Mouse (Mus musculus): Measurements from ENCODE around the gene Peak1. TPM values are rescaled to one million over a fixed set of nuclear protein-coding genes. Genes with fewer than 3 reads are reported as not detected.

Gene Peak1
- total and polyA plus RNA-seq, 3 experiments: 2.8 to 11.7 TPM; not detected in 1

- Histone ChIP-seq H3K36me3 (ENCODE audit: control insufficient read depth in 1 of 2, insufficient read depth in 2 of 2, low read length in 2 of 2) (peaks cover 0 to 3% of the 10 kb centered on the region in 2 experiments; a peak in 1 of 4 replicates), H3K9me3 (replicated peaks; ENCODE audit: insufficient read depth, low read length) (no peaks in the 10 kb centered on the region), H3K4me1 (ENCODE audit: control insufficient read depth in 1 of 2, insufficient read depth in 2 of 2, low read length in 2 of 2) (peaks cover 0 to 2% of the 10 kb centered on the region in 2 experiments; a peak in 1 of 4 replicates), H3K9ac (ENCODE audit: control insufficient read depth, low read depth, low read length, poor library complexity, severe bottlenecking) (no peak overlapping the region), H3K27ac (ENCODE audit: control insufficient read depth, low read depth, low read length) (no peak overlapping the region), H3K27me3 (ENCODE audit: control insufficient read depth in 1 of 2, insufficient read depth in 2 of 2, low read length in 2 of 2) (no peaks in the 10 kb centered on the region), H3K79me2 (ENCODE audit: control insufficient read depth, insufficient read depth, low read length, poor library complexity) (no peaks in the 10 kb centered on the region), H3K4me3 (ENCODE audit: control insufficient read depth in 1 of 2, insufficient read depth in 1 of 2, low read depth in 2 of 2, low read length in 2 of 2) (no peak overlapping the region)
- DNase-seq (ENCODE audit: low read depth, low spot score): no peak
- TF ChIP-seq BHLHE40 (IDR thresholded peaks at IDR 0.05; ENCODE audit: borderline replicate concordance, low read depth, low read length) (no peak), SIN3A (IDR thresholded peaks at IDR 0.05; ENCODE audit: low read length) (no peak), SMC3 (IDR thresholded peaks at IDR 0.05; ENCODE audit: low read depth, low read length) (no peak), POLR2AphosphoS2 (IDR thresholded peaks at IDR 0.05; ENCODE audit: low read length) (no peak), ELF1 (IDR thresholded peaks at IDR 0.05; ENCODE audit: low read depth, low read length) (no peak), GABPA (IDR thresholded peaks at IDR 0.05; ENCODE audit: low read depth, low read length) (no peak), JUND (IDR thresholded peaks at IDR 0.05; ENCODE audit: low read depth, low read length) (no peak), MAZ (IDR thresholded peaks at IDR 0.05; ENCODE audit: low read depth, low read length) (no peak), CHD1 (IDR thresholded peaks at IDR 0.05; ENCODE audit: low read depth, low read length) (no peak), MAX (IDR thresholded peaks at IDR 0.05; ENCODE audit: low read length) (no peak), MYC (IDR thresholded peaks at IDR 0.05; ENCODE audit: low read depth, low read length) (no peak), RAD21 (IDR thresholded peaks at IDR 0.05; ENCODE audit: low read depth, low read length) (no peak), USF1 (IDR thresholded peaks at IDR 0.05; ENCODE audit: low read depth, low read length) (no peak), TBP (IDR thresholded peaks at IDR 0.05; ENCODE audit: low read depth, low read length) (no peak), GATA1 (IDR thresholded peaks at IDR 0.05; ENCODE audit: low read depth, low read length) (no peak), HCFC1 (IDR thresholded peaks at IDR 0.05; ENCODE audit: low read depth, low read length) (no peak), NRF1 (IDR thresholded peaks at IDR 0.05; ENCODE audit: insufficient read depth, low read depth, low read length, poor library complexity, severe bottlenecking) (no peak)
Measured at GRCm38 (mm10) chr9:56456426-56456825, 38.6 kb upstream of the Peak1 start.

GRCm38 (mm10) chr9:56453038-56453815 is 35.4 kb upstream of the Peak1 start:
- no peak overlapping the region for H3K9ac ChIP-seq (ENCODE audit: control insufficient read depth, low read depth, low read length, poor library complexity, severe bottlenecking)
- H3K4me1 ChIP-seq (ENCODE audit: control insufficient read depth in 1 of 2, insufficient read depth in 2 of 2, low read length in 2 of 2): peaks cover 0 to 2% of the 10 kb centered on the region in 2 experiments; a peak in 1 of 4 replicates
- DNase-seq (ENCODE audit: low read depth, low spot score): peak; percentile 13
- no peak overlapping the region for H3K27ac ChIP-seq (ENCODE audit: control insufficient read depth, low read depth, low read length)
- H3K79me2 ChIP-seq (ENCODE audit: control insufficient read depth, insufficient read depth, low read length, poor library complexity): no peaks in the 10 kb centered on the region
- no peaks in the 10 kb centered on the region; a peak in 1 of 4 replicates for H3K36me3 ChIP-seq (ENCODE audit: control insufficient read depth in 1 of 2, insufficient read depth in 2 of 2, low read length in 2 of 2)
- H3K4me3 ChIP-seq (ENCODE audit: control insufficient read depth in 1 of 2, insufficient read depth in 1 of 2, low read depth in 2 of 2, low read length in 2 of 2): no peak overlapping the region
- TF ChIP-seq SIN3A (IDR thresholded peaks at IDR 0.05; ENCODE audit: low read length) (no peak), ZKSCAN1 (IDR thresholded peaks at IDR 0.05; ENCODE audit: low read depth, low read length) (no peak), TBP (IDR thresholded peaks at IDR 0.05; ENCODE audit: low read depth, low read length) (no peak), CHD1 (IDR thresholded peaks at IDR 0.05; ENCODE audit: low read depth, low read length) (no peak), USF1 (IDR thresholded peaks at IDR 0.05; ENCODE audit: low read depth, low read length) (no peak)
- no peaks in the 10 kb centered on the region for H3K27me3 ChIP-seq (ENCODE audit: control insufficient read depth in 1 of 2, insufficient read depth in 2 of 2, low read length in 2 of 2)
- H3K9me3 ChIP-seq (replicated peaks; ENCODE audit: insufficient read depth, low read length): no peaks in the 10 kb centered on the region

Data from MEL (cell line).